Mouse (Mus musculus): ENCODE measurements around the gene Rcn3.

DNA sequence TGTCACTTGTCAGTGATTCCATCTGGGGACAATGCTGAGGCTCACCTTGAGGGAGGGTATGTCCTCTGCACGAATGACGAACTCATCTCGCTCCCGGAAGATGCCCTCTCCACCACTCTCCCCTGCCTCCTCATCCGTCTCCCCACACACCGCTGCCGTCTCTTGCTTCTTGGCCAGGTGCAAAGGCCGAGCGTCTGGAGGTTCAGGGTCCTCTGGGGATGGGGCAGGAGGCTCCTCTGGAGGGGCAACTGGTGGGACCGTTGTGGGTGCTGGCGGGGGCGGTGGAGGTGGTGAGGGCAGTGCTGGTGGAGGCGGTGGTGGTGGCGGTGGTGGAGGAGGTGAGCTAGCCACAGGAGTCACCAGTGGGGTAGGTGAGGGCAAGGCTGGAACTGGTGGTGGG, 48.7 kb downstream of the Rcn3 start:
- TF ChIP-seq CTCF (IDR thresholded peaks at IDR 0.05; ENCODE audit: borderline replicate concordance, control insufficient read depth, extremely low read depth, insufficient read depth, low read length, poor library complexity) (no peak), POLR2A (IDR thresholded peaks at IDR 0.05; ENCODE audit: control insufficient read depth, extremely low read depth, insufficient read depth, low read length, poor library complexity) (no peak)

Measured in thymus, adult 2 months (tissue).